Mouse (Mus musculus): ENCODE measurements around the gene Ext2. TPM values are rescaled to one million over a fixed set of nuclear protein-coding genes. Genes with fewer than 3 reads are reported as not detected.

Ext2 gene
- polyA plus RNA-seq (2015; fragmentation: Nextera tagmentation; extraction: Ambion mirVana) = 114 and 121 TPM in 2 replicates

GRCm38 (mm10) chr2:93822045-93822749 lies at the start of gene Ext2:
TSS of gene Ext2 (minus strand) at chr2:93822568.
- ATAC-seq (ENCODE audit: insufficient number of reproducible peaks, low FRiP score, low TSS enrichment, low read depth) = peak; percentile 86
- H3K27ac ChIP-seq = peak within 1 kb of the TSS; percentile 43
- H3K4me2 ChIP-seq = peak within 1 kb of the TSS; percentile 58
- H3K4me3 ChIP-seq = peak within 1 kb of the TSS; percentile 89
- no peaks in the 10 kb centered on the region for H3K27me3 ChIP-seq
- H3K9me3 ChIP-seq = no peaks in the 10 kb centered on the region
- H3K36me3 ChIP-seq = peaks cover 8% of the 10 kb centered on the region; the same call in 1 of the 2 replicates
- H3K4me1 ChIP-seq = peaks cover 14% of the 10 kb centered on the region
- WGBS = under 1% methylated on average over 62 of the region's 66 CpGs
- peak within 1 kb of the TSS; percentile 90 for H3K9ac ChIP-seq

- WGBS = 80% methylated on average over 4 of the region's 4 CpGs
- H3K27ac ChIP-seq = no peak overlapping the region
- no peaks in the 10 kb centered on the region for H3K27me3 ChIP-seq
- ATAC-seq (ENCODE audit: insufficient number of reproducible peaks, low FRiP score, low TSS enrichment, low read depth) = no peak
- no peak overlapping the region for H3K4me3 ChIP-seq
- H3K36me3 ChIP-seq = no peaks in the 10 kb centered on the region
- H3K9me3 ChIP-seq = no peaks in the 10 kb centered on the region
- no peaks in the 10 kb centered on the region for H3K4me1 ChIP-seq
- H3K9ac ChIP-seq = no peak overlapping the region
- no peak overlapping the region for H3K4me2 ChIP-seq
These were observed 49.1 kb upstream of the Ext2 start for GRCm38 (mm10) chr2:93871411-93871925.

- H3K27ac ChIP-seq = no peak overlapping the region
- H3K9me3 ChIP-seq = no peaks in the 10 kb centered on the region
- no peak overlapping the region for H3K4me3 ChIP-seq
- H3K27me3 ChIP-seq = no peaks in the 10 kb centered on the region
- no peak overlapping the region for H3K9ac ChIP-seq
- no peak overlapping the region for H3K4me2 ChIP-seq
- no peaks in the 10 kb centered on the region for H3K36me3 ChIP-seq
- no peak for ATAC-seq (ENCODE audit: insufficient number of reproducible peaks, low FRiP score, low TSS enrichment, low read depth)
- no peaks in the 10 kb centered on the region for H3K4me1 ChIP-seq
- 54% methylated on average over 4 of the region's 4 CpGs for WGBS
These were observed 48.5 kb upstream of the Ext2 start for GRCm38 (mm10) chr2:93870842-93871241.

- 62% methylated on average over 7 of the region's 7 CpGs for WGBS
- no peak for ATAC-seq (ENCODE audit: insufficient number of reproducible peaks, low FRiP score, low TSS enrichment, low read depth)
- Histone ChIP-seq H3K4me2 (no peak within 1 kb of the TSS), H3K4me3 (no peak within 1 kb of the TSS), H3K9me3 (no peaks in the 10 kb centered on the region), H3K36me3 (no peaks in the 10 kb centered on the region), H3K27me3 (no peaks in the 10 kb centered on the region), H3K4me1 (no peaks in the 10 kb centered on the region), H3K27ac (no peak within 1 kb of the TSS), H3K9ac (no peak within 1 kb of the TSS)
These were observed 46.8 kb upstream of the Ext2 start, which contains the start of gene Accsl for GRCm38 (mm10) chr2:93869107-93869600. TSS of gene Accsl (minus strand) at chr2:93869157.

GRCm38 (mm10) chr2:93868566-93868965 lies 46.2 kb upstream of the Ext2 start:
- 83% methylated on average over 11 of the region's 11 CpGs for WGBS
- H3K27ac ChIP-seq = no peak overlapping the region
- H3K4me1 ChIP-seq = no peaks in the 10 kb centered on the region
- H3K36me3 ChIP-seq = no peaks in the 10 kb centered on the region
- no peak for ATAC-seq (ENCODE audit: insufficient number of reproducible peaks, low FRiP score, low TSS enrichment, low read depth)
- H3K9ac ChIP-seq = no peak overlapping the region
- H3K4me2 ChIP-seq = no peak overlapping the region
- no peak overlapping the region for H3K4me3 ChIP-seq
- no peaks in the 10 kb centered on the region for H3K27me3 ChIP-seq
- no peaks in the 10 kb centered on the region for H3K9me3 ChIP-seq

- H3K27ac ChIP-seq = no peak overlapping the region
- H3K27me3 ChIP-seq = no peaks in the 10 kb centered on the region
- H3K36me3 ChIP-seq = no peaks in the 10 kb centered on the region
- H3K4me2 ChIP-seq = no peak overlapping the region
- no peak overlapping the region for H3K9ac ChIP-seq
- WGBS = 66% methylated on average over 4 of the region's 4 CpGs
- H3K9me3 ChIP-seq = no peaks in the 10 kb centered on the region
- no peaks in the 10 kb centered on the region for H3K4me1 ChIP-seq
- no peak overlapping the region for H3K4me3 ChIP-seq
- no peak for ATAC-seq (ENCODE audit: insufficient number of reproducible peaks, low FRiP score, low TSS enrichment, low read depth)
These were observed 40.9 kb upstream of the Ext2 start for GRCm38 (mm10) chr2:93863229-93863628.

- no peaks in the 10 kb centered on the region for H3K27me3 ChIP-seq
- H3K4me1 ChIP-seq = no peaks in the 10 kb centered on the region
- no peak overlapping the region for H3K4me2 ChIP-seq
- 69% methylated on average over 12 of the region's 12 CpGs for WGBS
- H3K9me3 ChIP-seq = no peaks in the 10 kb centered on the region
- no peak overlapping the region for H3K9ac ChIP-seq
- no peak overlapping the region for H3K27ac ChIP-seq
- H3K36me3 ChIP-seq = no peaks in the 10 kb centered on the region
- ATAC-seq (ENCODE audit: insufficient number of reproducible peaks, low FRiP score, low TSS enrichment, low read depth) = no peak
- no peak overlapping the region for H3K4me3 ChIP-seq
These were observed 36.5 kb upstream of the Ext2 start for GRCm38 (mm10) chr2:93858845-93859244.

- no peak overlapping the region for H3K4me2 ChIP-seq
- no peak overlapping the region for H3K4me3 ChIP-seq
- no peak for ATAC-seq (ENCODE audit: insufficient number of reproducible peaks, low FRiP score, low TSS enrichment, low read depth)
These were observed 28.9 kb upstream of the Ext2 start for GRCm38 (mm10) chr2:93851303-93851702.

GRCm38 (mm10) chr2:93850317-93850944 lies 28.1 kb upstream of the Ext2 start:
- no peaks in the 10 kb centered on the region for H3K9me3 ChIP-seq
- no peak for ATAC-seq (ENCODE audit: insufficient number of reproducible peaks, low FRiP score, low TSS enrichment, low read depth)
- H3K36me3 ChIP-seq = peaks cover 3% of the 10 kb centered on the region
- H3K4me3 ChIP-seq = peak overlapping the region; percentile 54
- H3K4me2 ChIP-seq = peak overlapping the region; percentile 61; the same call in 1 of the 2 replicates
- no peak overlapping the region for H3K27ac ChIP-seq
- WGBS = 32% methylated on average over 13 of the region's 13 CpGs
- peaks cover 13% of the 10 kb centered on the region for H3K4me1 ChIP-seq
- H3K27me3 ChIP-seq = no peaks in the 10 kb centered on the region
- H3K9ac ChIP-seq = no peak overlapping the region

More at GRCm38 (mm10) chr2:93851303-93851702, 28.9 kb upstream of the Ext2 start:
- Histone ChIP-seq H3K9ac (no peak overlapping the region), H3K9me3 (no peaks in the 10 kb centered on the region), H3K27me3 (no peaks in the 10 kb centered on the region), H3K27ac (no peak overlapping the region), H3K36me3 (no peaks in the 10 kb centered on the region), H3K4me1 (peaks cover 13% of the 10 kb centered on the region)
- WGBS = 42% methylated on average over 1 of the region's 1 CpGs

- ATAC-seq (ENCODE audit: insufficient number of reproducible peaks, low FRiP score, low TSS enrichment, low read depth) = peak; percentile 75
- peaks cover 3% of the 10 kb centered on the region for H3K36me3 ChIP-seq
- peak within 1 kb of the TSS; percentile 83 for H3K27ac ChIP-seq
- H3K4me3 ChIP-seq = peak within 1 kb of the TSS; percentile 54
- H3K9me3 ChIP-seq = no peaks in the 10 kb centered on the region
- peak within 1 kb of the TSS; percentile 42 for H3K9ac ChIP-seq
- H3K4me1 ChIP-seq = peaks cover 13% of the 10 kb centered on the region
- no peaks in the 10 kb centered on the region for H3K27me3 ChIP-seq
- WGBS = 0% methylated on average over 28 of the region's 28 CpGs
- peak within 1 kb of the TSS; percentile 61 for H3K4me2 ChIP-seq
These were observed 27.2 kb upstream of the Ext2 start, which contains the start of gene Accs for GRCm38 (mm10) chr2:93849505-93850089. TSS of gene Accs (minus strand) at chr2:93849943.

- Histone ChIP-seq H3K4me3 (no peak overlapping the region), H3K4me2 (no peak overlapping the region)
- 98% methylated on average over 3 of the region's 3 CpGs for whole genome bisulfite sequencing
These were observed 19.0 kb upstream of the Ext2 start for GRCm38 (mm10) chr2:93841349-93841748.

More at GRCm38 (mm10) chr2:93841349-93841748, 19.0 kb upstream of the Ext2 start:
- no peaks in the 10 kb centered on the region for H3K9me3 ChIP-seq
- no peak overlapping the region for H3K27ac ChIP-seq
- H3K9ac ChIP-seq = no peak overlapping the region
- no peaks in the 10 kb centered on the region for H3K4me1 ChIP-seq
- no peaks in the 10 kb centered on the region for H3K27me3 ChIP-seq
- no peak for ATAC-seq (ENCODE audit: insufficient number of reproducible peaks, low FRiP score, low TSS enrichment, low read depth)
- peaks cover 54% of the 10 kb centered on the region for H3K36me3 ChIP-seq
